Mouse (Mus musculus): ENCODE measurements around the gene Olfr95. TPM values are rescaled to one million over a fixed set of nuclear protein-coding genes. Genes with fewer than 3 reads are reported as not detected.

Gene Olfr95
- polyA plus RNA-seq (2014; fragmentation: Illumina TruSeq; extraction: RNeasy Lipid Tissue Mini Kit (QIAGEN cat#74804); ENCODE audit: low read depth, low replicate concordance): not detected

DNA sequence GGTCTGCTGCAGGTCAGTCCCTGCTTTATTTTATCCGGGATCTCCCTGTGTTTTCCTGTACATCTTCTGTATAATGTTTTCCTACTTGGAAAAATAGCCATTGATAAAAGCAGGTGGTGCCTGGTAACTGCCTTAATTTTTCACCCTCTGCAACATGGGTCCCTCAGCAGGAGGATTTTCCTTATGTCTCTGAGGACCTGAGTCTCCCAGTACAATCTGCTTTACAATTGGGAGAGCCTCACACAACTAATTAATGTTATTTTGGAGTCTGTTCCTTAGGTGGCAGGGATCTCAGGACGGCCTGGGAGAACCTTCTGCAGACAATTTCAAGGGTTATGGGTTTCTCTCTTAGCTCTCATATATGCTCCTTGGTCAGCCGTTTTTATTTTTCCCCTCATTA, at the start of gene Olfr95:
Gene Olfr95, minus strand, starts transcription at position 101 of the 400 bp plus-strand sequence.

DNA sequence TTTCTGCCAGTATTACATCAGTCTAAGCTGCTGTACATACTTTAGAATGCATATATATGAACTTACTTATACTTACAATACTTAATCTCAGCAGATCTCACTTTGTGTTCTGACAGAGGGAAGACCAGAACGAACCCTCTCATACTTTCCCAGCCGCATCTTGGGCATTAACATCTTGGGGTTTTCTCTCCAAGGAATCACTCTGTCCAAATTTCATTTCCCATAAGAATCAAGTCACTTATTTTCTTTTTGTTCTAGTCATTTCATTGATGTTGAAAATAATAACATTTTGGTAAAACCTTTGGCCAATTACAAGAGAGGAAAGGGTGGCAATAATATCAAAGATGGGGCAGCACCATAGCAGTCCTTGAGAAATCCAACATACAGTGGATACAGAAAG, 24.3 kb upstream of the Olfr95 start, which contains the start of gene Olfr97:
Gene Olfr97, minus strand, starts transcription at position 101 of the 400 bp plus-strand sequence.

DNA sequence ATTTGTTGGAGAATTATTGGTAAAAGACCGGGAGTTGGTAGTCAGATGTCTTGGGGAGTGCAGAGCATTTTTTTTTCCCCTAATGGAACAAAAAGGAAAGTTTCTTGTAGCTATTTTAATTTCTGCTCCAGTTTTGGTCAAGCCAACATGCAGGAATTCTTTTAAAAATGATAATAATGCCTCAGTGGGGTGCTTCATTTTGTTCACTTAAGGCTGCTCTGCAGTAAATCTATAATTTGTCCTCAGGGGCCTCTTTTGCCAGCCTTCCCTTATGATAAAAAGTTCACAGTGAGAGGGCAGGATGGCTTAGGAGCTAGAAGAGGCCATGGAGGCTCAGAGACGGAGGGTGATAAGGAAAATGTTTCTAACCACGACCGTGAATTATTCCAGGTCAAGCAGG, 6.9 kb upstream of the Olfr95 start, which contains the start of gene Olfr96:
Gene Olfr96, plus strand, starts transcription at position 301 of the 400 bp plus-strand sequence.

DNA sequence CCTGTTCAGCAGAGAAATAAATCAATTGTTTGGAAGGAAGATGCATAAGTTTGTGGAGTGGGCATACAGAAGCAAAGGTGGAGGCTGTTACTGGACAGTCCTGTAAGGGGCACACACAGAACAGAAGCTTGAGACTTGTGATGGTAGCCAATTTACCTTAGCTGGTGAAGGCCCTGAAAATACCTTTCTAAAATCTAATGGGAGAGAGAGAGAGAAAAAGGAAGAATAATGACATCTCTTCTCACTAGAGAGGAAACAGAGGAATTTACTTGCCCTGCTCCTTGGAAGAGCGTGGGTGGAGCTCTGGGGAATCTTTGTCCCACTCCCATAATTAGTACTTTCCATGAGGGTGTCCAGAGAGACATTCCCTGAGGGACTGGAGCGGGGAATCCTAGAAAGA, 12.0 kb downstream of the Olfr95 start, which contains the start of gene Olfr94:
Gene Olfr94, minus strand, starts transcription at position 101 of the 400 bp plus-strand sequence.

DNA sequence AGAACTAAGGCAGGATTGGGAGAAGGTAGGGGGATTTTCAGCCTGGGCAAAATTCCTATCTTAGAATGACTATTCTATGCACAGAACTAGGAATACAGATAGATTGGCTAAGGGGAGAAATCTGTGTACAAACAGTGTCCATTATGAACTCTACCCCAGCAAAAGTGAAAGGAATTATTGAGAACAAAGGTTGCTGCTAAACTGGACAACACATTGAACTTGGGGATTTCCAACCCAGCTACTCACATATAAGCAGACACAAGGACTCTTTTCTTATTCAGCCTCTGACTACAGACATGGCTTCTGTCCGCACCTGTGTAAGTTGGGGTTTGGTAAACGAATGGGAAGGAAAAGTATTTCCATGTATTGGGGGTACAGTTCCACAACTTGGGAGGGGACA, 19.3 kb downstream of the Olfr95 start, which contains the start of gene Ubd:
Gene Ubd, plus strand, starts transcription at position 237 of the 400 bp plus-strand sequence.

DNA sequence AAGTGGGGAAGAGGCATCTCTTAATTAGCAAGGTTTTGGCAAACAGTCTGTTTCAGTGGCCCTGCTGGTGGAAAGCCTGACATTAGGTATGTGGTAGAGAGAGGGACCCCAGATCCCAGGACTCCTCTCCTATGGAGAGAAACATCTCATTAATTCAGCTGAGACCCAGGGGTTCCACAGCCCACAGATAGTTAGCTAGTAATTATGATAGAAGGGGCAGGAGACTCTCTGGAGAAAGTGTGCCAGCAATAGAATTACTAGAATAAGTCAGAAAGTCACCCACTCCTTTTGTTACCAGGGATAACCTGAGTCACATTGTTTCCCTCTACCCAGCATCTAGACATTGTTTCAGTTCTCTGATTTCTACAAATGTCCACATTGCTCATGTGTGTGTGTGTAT, 51.5 kb downstream of the Olfr95 start, which contains the start of gene Olfr93:
Gene Olfr93, minus strand, starts transcription at position 101 of the 400 bp plus-strand sequence.

Other genes with a start within 250 kb of the Olfr95 start
- gene 2410137M14Rik, start 231.9 kb downstream of the Olfr95 start, polyA plus RNA-seq (2014; fragmentation: Illumina TruSeq; extraction: RNeasy Lipid Tissue Mini Kit (QIAGEN cat#74804); ENCODE audit: low read depth, low replicate concordance): not detected
- gene H2-M5, start 223.6 kb downstream of the Olfr95 start, polyA plus RNA-seq (2014; fragmentation: Illumina TruSeq; extraction: RNeasy Lipid Tissue Mini Kit (QIAGEN cat#74804); ENCODE audit: low read depth, low replicate concordance): not detected
- 1.9 TPM for gene Zfp57, start 212.0 kb downstream of the Olfr95 start, polyA plus RNA-seq (2014; fragmentation: Illumina TruSeq; extraction: RNeasy Lipid Tissue Mini Kit (QIAGEN cat#74804); ENCODE audit: low read depth, low replicate concordance)
- not detected for gene Mog, start 189.7 kb downstream of the Olfr95 start, polyA plus RNA-seq (2014; fragmentation: Illumina TruSeq; extraction: RNeasy Lipid Tissue Mini Kit (QIAGEN cat#74804); ENCODE audit: low read depth, low replicate concordance)
- gene Gabbr1, start 167.2 kb downstream of the Olfr95 start, polyA plus RNA-seq (2014; fragmentation: Illumina TruSeq; extraction: RNeasy Lipid Tissue Mini Kit (QIAGEN cat#74804); ENCODE audit: low read depth, low replicate concordance): 2.8 TPM
- not detected for gene Olfr90, start 124.6 kb downstream of the Olfr95 start, polyA plus RNA-seq (2014; fragmentation: Illumina TruSeq; extraction: RNeasy Lipid Tissue Mini Kit (QIAGEN cat#74804); ENCODE audit: low read depth, low replicate concordance)
- not detected for gene Olfr91, start 114.8 kb downstream of the Olfr95 start, polyA plus RNA-seq (2014; fragmentation: Illumina TruSeq; extraction: RNeasy Lipid Tissue Mini Kit (QIAGEN cat#74804); ENCODE audit: low read depth, low replicate concordance)
- gene Olfr92, start 93.0 kb downstream of the Olfr95 start, polyA plus RNA-seq (2014; fragmentation: Illumina TruSeq; extraction: RNeasy Lipid Tissue Mini Kit (QIAGEN cat#74804); ENCODE audit: low read depth, low replicate concordance): not detected
- not detected for gene Olfr93, start 51.6 kb downstream of the Olfr95 start, polyA plus RNA-seq (2014; fragmentation: Illumina TruSeq; extraction: RNeasy Lipid Tissue Mini Kit (QIAGEN cat#74804); ENCODE audit: low read depth, low replicate concordance)
- 0.61 TPM for gene Ubd, start 19.2 kb downstream of the Olfr95 start, polyA plus RNA-seq (2014; fragmentation: Illumina TruSeq; extraction: RNeasy Lipid Tissue Mini Kit (QIAGEN cat#74804); ENCODE audit: low read depth, low replicate concordance)
- gene Olfr94, start 12.1 kb downstream of the Olfr95 start, polyA plus RNA-seq (2014; fragmentation: Illumina TruSeq; extraction: RNeasy Lipid Tissue Mini Kit (QIAGEN cat#74804); ENCODE audit: low read depth, low replicate concordance): not detected
- gene Olfr96, start 7.0 kb upstream of the Olfr95 start, polyA plus RNA-seq (2014; fragmentation: Illumina TruSeq; extraction: RNeasy Lipid Tissue Mini Kit (QIAGEN cat#74804); ENCODE audit: low read depth, low replicate concordance): not detected
- gene Olfr97, start 24.2 kb upstream of the Olfr95 start, polyA plus RNA-seq (2014; fragmentation: Illumina TruSeq; extraction: RNeasy Lipid Tissue Mini Kit (QIAGEN cat#74804); ENCODE audit: low read depth, low replicate concordance): not detected
- gene Olfr98, start 50.6 kb upstream of the Olfr95 start, polyA plus RNA-seq (2014; fragmentation: Illumina TruSeq; extraction: RNeasy Lipid Tissue Mini Kit (QIAGEN cat#74804); ENCODE audit: low read depth, low replicate concordance): not detected
- gene H2-M3, start 57.1 kb upstream of the Olfr95 start, polyA plus RNA-seq (2014; fragmentation: Illumina TruSeq; extraction: RNeasy Lipid Tissue Mini Kit (QIAGEN cat#74804); ENCODE audit: low read depth, low replicate concordance): 1.0 TPM
- gene Olfr99, start 70.3 kb upstream of the Olfr95 start, polyA plus RNA-seq (2014; fragmentation: Illumina TruSeq; extraction: RNeasy Lipid Tissue Mini Kit (QIAGEN cat#74804); ENCODE audit: low read depth, low replicate concordance): not detected
- gene Olfr101, start 91.2 kb upstream of the Olfr95 start, polyA plus RNA-seq (2014; fragmentation: Illumina TruSeq; extraction: RNeasy Lipid Tissue Mini Kit (QIAGEN cat#74804); ENCODE audit: low read depth, low replicate concordance): not detected
- not detected for gene Olfr102, start 103.9 kb upstream of the Olfr95 start, polyA plus RNA-seq (2014; fragmentation: Illumina TruSeq; extraction: RNeasy Lipid Tissue Mini Kit (QIAGEN cat#74804); ENCODE audit: low read depth, low replicate concordance)
- not detected for gene Olfr103, start 126.6 kb upstream of the Olfr95 start, polyA plus RNA-seq (2014; fragmentation: Illumina TruSeq; extraction: RNeasy Lipid Tissue Mini Kit (QIAGEN cat#74804); ENCODE audit: low read depth, low replicate concordance)
- not detected for gene Olfr104-ps, start 146.5 kb upstream of the Olfr95 start, polyA plus RNA-seq (2014; fragmentation: Illumina TruSeq; extraction: RNeasy Lipid Tissue Mini Kit (QIAGEN cat#74804); ENCODE audit: low read depth, low replicate concordance)
- gene Olfr105-ps, start 165.9 kb upstream of the Olfr95 start, polyA plus RNA-seq (2014; fragmentation: Illumina TruSeq; extraction: RNeasy Lipid Tissue Mini Kit (QIAGEN cat#74804); ENCODE audit: low read depth, low replicate concordance): not detected
- not detected for gene Olfr106-ps, start 177.3 kb upstream of the Olfr95 start, polyA plus RNA-seq (2014; fragmentation: Illumina TruSeq; extraction: RNeasy Lipid Tissue Mini Kit (QIAGEN cat#74804); ENCODE audit: low read depth, low replicate concordance)
- gene Olfr107, start 186.1 kb upstream of the Olfr95 start, polyA plus RNA-seq (2014; fragmentation: Illumina TruSeq; extraction: RNeasy Lipid Tissue Mini Kit (QIAGEN cat#74804); ENCODE audit: low read depth, low replicate concordance): not detected
- gene Olfr108, start 232.4 kb upstream of the Olfr95 start, polyA plus RNA-seq (2014; fragmentation: Illumina TruSeq; extraction: RNeasy Lipid Tissue Mini Kit (QIAGEN cat#74804); ENCODE audit: low read depth, low replicate concordance): not detected
- not detected for gene Olfr109, start 245.8 kb upstream of the Olfr95 start, polyA plus RNA-seq (2014; fragmentation: Illumina TruSeq; extraction: RNeasy Lipid Tissue Mini Kit (QIAGEN cat#74804); ENCODE audit: low read depth, low replicate concordance)